Mouse (Mus musculus): Measurements from ENCODE around the gene Gja5. TPM values are rescaled to one million over a fixed set of nuclear protein-coding genes. Genes with fewer than 3 reads are reported as not detected.
"Not testable (repeated sequence)": the region's sequence is repeated elsewhere in the genome, so short reads cannot be mapped to it uniquely, and the experiment has no call there.

The Gja5 gene
- total RNA-seq, 1 experiment from 2014 or later: 0.05 TPM

DNA sequence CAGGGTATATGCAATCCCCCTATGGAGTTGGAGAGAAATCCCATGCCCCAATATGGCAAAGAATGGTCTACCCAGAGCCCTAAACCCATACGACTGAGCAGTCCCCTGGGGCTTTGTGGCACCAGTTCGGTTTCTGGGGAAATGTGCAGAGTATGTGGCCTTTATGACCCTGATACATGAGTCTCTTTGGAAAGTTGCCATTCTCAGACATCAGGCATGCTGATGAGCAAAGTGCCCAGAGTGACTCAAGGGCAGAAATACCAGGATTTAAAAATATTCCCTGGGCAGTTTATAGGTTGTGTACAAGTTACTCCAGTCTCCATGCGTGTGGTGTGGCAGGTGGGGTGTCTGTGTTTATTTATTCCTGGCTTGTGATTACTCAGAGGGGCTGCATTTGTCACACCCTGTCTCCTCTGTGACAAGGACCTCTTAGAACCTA lies 102.5 kb downstream of the Gja5 start:
- ATAC-seq (replicated peaks; ENCODE audit: low read depth, poor library complexity, severe bottlenecking): no peak

DNA sequence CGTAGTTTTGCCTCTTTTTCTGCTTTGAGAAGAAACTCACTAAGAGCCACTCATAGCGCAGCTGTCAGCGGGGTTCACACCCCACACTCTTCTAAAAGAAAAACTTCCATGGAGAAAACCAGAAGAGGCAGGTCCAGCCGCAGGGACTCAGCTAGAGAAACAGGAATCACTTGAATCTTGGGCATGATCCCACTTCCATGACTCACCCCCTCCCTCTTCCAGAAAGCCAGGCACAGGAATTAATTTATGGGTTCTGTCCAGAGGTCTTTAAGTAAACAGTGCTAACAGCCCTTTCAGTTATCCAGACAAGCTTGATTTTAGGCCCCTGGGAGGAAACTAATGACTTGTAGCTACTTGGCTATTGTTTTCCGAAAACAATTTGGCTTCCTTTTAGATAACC lies 120.7 kb downstream of the Gja5 start:
- ATAC-seq (replicated peaks; ENCODE audit: low read depth, poor library complexity, severe bottlenecking): no peak

DNA sequence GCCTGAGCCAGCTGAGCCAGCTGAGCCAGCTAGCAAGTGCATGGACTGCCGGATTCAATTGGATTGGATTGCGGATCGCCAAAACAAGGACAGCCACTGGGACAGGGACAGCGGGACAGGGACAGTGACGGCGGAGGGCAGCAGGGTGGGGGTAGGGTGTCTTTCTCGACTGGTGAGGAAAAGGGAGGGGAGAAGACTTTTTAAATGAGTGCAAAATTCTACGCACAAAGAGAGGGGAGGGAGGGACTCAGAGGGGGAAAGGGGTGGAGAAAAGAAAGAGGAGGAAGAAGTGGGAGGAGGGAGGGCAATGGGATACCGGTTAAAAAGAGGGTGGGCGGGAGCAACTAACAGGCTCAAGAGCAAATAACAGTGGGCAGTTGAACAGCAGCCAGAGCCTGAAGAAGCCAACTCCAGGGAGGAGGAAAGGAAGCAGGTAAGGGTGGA lies 127.6 kb downstream of the Gja5 start:
- ATAC-seq (replicated peaks; ENCODE audit: low read depth, poor library complexity, severe bottlenecking): 0 out of 2 replicates have a peak, but pooled peaks have one; percentile 18

DNA sequence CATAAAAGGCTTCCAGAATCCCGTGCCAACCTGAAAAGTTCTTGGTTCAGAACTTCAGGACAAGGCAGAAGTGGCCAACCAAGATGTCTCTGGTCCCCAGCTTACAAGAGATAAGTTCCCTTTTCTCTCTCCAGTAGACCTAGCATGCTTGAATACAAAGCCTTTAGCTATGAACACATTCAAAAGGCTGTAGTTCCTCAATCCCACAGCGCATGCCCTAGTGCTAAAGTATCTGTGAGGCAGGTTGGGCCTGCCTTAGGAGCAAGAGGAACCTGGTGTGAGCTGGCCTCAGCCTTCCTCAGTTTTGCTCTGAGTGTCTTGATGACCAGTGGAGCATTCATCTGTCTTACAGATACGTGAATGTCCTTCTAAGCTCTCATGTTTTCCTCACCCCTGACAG lies 131.1 kb downstream of the Gja5 start:
- peak; percentile 76 for ATAC-seq (replicated peaks; ENCODE audit: low read depth, poor library complexity, severe bottlenecking)

DNA sequence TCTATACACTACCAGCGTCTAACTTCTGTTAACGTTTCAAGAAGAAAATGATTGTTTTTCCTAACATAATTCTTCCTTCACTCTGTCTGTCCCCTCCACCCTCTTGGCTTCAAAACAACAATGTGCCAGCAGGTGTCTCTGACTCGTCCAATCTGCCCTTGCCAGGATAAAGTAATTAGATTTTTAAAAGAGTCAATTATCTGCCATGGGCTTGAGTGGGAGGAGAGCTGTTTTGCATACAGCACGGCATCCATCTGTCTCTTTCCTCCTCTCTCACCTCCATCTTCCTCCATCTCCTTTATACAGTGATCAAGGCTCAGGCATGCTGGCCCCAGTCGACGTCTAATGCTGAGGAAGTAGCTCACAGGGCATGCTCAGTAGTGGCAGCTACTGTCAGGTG lies 132.6 kb downstream of the Gja5 start:
- no peak for ATAC-seq (replicated peaks; ENCODE audit: low read depth, poor library complexity, severe bottlenecking)

DNA sequence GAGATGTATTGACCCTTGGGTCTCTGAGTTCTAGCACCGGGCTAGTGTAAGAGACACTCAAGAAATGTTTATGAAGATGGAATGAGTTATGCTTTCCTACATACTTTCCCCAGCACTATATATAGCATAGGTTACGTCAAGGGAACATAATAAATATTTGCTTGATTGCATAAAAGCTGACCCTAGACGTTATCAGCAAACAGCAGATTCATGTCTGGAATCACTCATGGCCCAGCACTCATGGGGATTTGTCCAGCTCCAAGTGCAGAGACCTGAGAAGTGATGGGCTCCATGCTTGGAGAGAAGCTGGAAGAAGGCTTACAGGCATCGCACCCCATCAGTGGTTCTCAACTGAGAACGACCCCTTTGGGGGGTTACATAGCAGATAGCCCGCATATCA lies 135.2 kb downstream of the Gja5 start:
- no peak for ATAC-seq (replicated peaks; ENCODE audit: low read depth, poor library complexity, severe bottlenecking)

DNA sequence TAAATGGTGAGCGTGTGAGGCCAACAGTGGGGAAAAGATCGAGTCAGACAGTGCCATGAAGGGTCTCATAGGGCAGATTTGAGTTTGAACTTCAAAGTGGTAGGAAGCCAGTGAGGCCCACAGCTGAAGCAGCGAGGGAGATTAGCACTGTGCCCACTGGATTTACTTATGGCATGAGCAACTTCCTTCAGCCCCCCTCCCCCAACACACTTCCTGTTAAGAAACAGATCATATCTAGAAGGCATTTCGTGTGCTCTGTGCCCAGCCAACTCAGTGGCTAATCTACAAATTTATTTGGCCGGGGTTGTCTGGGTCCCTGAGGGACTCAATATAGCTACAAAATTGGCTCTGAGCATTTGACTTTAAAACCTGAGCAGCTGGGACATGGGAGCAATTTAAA lies 139.7 kb downstream of the Gja5 start:
- peak; percentile 63 for ATAC-seq (replicated peaks; ENCODE audit: low read depth, poor library complexity, severe bottlenecking)

DNA sequence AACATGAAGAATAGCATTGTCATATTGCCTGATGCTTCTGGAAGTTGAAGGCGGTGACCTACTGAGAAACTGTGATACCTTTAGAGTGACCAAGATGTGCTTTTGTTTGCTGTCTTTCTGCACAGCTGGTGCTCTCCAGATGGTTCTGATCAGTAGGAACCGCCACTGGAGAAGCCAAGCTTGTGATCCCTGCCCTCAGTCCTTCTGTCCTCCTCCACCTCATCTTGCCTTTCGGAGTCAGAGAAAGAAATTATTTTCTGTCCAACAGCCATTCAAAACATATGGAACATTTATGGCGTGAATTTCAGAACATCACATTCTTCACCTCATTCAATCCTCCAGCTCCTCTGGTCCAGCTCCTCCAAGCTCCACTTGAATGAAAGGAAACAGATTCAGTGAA lies 143.3 kb downstream of the Gja5 start:
- ATAC-seq (replicated peaks; ENCODE audit: low read depth, poor library complexity, severe bottlenecking): no peak

DNA sequence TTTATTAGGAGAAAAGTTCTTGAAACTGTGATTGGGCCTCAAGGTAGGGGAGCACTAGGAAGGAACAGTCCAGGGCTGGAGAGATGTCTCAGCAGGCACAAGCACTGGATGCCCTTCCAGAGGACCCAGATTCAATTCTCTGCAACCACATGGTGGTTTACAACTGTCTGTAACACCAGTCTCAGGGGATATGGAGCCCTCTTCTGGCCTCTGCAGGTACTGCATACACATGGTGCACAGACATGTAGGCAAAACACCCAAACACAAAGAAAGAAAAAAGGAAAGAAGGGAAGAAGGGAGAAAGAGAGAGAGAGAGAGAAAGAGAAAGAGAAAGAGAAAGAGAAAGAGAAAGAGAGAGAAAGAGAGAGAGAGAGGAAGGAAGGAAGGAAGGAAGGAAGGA lies 143.9 kb downstream of the Gja5 start:
- no peak for ATAC-seq (replicated peaks; ENCODE audit: low read depth, poor library complexity, severe bottlenecking)

DNA sequence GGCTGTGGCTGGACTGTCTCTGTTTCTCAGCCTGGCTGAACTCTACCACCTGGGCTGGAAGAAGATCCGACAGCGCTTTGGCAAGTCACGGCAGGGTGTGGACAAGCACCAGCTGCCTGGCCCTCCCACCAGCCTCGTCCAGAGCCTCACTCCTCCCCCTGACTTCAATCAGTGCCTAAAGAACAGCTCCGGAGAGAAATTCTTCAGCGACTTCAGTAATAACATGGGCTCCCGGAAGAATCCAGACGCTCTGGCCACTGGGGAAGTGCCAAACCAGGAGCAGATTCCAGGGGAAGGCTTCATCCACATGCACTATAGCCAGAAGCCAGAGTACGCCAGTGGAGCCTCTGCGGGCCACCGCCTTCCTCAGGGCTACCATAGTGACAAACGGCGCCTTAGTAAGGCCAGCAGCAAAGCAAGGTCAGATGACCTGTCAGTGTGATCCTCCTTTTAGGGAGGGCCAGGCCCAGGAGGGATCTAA lies 146.8 kb downstream of the Gja5 start:
- ATAC-seq (replicated peaks; ENCODE audit: low read depth, poor library complexity, severe bottlenecking): no peak

DNA sequence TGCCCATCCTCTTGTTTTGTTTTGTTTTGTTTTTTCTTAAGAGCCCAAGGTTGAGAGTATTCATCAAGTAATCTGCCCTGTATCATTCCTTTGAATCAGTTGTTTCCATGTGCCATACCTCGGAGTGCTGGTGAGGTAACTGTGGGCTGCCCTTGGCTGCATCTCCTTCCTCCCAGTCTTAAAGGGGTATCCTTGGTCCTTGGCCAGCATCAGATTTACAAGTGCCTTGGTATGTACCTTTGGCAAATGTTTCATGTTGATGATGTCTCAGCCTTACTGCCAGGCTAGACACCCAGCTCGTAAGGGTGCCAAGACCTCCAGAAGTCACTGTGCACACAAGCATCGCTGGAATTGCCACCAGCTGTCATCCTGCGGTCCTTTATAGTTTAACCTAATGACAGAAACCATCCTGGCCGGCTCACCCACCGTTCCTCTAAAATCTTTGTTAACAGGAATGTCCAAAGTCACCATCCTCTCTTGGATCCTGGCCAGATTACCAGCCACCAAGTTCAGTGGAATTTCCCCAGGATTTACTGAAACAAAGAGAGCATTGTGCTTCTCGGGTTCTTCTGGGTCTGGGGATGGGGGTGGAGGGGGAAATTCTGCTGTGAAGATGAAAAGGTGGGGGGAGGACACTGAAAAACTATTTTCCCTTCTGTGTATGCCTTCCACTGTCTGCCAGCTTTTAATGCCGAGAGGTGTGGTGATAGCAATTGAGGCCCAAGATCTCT lies 147.7 kb downstream of the Gja5 start:
- ATAC-seq (replicated peaks; ENCODE audit: low read depth, poor library complexity, severe bottlenecking): no peak

DNA sequence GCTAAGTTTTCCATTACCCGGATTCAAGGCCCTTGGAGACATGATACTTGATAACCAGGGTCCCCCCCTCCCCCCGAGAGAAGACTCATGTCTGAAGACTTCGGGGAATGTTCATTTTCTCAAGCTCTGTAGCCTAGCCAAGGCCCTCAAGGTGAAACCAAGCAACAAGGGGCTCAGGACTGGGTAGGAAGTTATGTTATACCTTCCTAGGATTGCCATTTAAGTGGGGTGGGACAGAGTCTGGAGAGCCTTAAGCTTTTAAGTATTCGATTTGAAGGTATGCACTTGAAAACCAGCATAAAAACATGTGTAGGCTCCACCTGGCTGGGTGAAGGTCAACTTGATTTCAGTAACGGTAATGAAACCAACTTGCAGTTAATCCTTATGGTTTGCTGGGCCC lies 154.2 kb downstream of the Gja5 start:
- ATAC-seq (replicated peaks; ENCODE audit: low read depth, poor library complexity, severe bottlenecking): no peak

DNA sequence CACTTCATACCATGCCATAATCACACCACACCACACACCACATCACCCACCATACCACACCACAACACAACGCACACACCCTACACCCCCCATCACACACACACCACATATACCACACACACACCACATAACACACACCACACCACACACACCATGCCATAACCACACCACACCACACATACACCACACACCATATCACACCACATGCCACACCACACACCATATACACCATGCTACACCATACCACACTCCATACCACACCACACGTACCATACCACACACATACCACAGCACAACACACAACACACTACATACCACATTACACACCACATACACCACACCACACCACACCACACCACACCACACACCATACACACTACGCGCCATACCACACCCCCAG lies 155.6 kb downstream of the Gja5 start:
- ATAC-seq (replicated peaks; ENCODE audit: low read depth, poor library complexity, severe bottlenecking): no peak

DNA sequence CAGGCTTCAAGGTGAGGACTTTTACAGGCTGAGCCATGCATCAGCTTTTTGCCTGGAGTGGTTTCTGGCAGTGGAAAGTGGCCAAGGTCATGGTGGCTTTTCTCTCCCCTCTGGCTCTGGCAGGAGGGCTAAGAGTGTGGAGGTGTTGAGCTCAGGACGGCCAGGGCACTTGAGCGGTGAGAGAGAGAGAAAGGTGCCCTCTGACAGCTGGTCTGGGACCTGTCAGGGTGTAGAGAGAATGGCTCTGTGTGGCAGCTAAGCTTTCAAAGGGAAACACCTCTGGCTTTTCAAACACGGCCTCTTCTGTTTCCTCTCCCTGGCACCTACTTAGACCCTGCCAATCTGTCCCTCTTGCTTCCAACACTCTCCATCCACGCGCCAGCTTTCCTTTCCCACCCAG lies 158.3 kb downstream of the Gja5 start:
- ATAC-seq (replicated peaks; ENCODE audit: low read depth, poor library complexity, severe bottlenecking): no peak

DNA sequence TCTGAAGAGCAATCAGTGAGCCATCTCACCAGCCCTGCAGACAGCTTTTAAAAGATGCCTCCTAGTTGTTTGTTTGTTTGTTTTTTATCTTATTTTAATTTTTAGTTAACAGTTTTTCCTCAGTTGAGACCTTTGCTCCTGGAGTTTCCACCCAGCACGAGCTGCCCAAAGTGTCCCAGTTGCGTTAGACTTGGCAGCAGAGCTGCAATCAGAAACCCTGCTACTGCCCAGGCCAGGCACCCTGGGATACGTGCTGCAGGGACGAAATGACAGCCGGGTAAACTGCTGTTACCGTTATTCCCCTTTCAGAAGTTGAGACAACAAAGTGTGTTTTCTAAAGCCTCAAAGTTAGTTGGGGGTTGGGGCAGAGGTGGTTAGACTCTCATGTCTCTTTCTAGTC lies 159.6 kb downstream of the Gja5 start:
- no peak for ATAC-seq (replicated peaks; ENCODE audit: low read depth, poor library complexity, severe bottlenecking)

DNA sequence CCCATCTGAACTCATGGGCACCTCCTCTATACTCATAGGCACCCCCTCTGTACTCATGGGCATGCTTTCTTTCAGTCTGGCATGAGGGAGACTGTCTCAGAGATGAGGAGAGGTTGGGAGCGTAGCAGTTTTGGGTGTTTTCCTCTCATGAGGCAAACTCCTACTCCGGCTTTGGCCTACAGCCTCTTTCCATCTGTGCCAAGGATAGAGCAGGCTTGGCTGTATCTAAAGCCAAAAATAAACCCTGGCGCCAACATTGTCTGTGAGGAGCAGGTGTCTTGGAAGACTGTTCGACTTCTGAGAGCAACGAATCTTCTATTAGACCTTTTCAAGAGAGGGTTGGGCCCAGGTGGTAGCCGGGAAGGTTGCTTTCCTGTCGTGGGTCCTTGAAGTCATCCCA lies 165.1 kb downstream of the Gja5 start:
- ATAC-seq (replicated peaks; ENCODE audit: low read depth, poor library complexity, severe bottlenecking): not testable (repeated sequence)

DNA sequence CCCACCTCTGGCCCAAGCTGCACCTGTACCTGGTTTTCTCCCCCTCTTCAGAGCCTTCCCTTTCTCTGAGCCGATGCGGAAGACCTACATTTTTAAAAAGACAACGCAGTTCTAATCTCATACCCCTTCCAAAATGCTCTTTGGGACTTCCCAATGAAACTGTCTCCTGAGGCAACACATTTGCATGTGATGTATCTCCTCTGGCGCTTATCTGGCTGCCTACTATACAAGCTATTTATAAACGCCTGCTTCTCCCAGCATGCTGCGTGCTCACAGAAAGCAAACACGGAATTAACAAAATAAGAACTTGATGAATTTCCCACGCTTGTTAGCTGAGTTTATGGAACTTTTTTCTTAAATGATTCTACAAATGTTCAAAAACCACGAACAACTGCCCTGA lies 167.4 kb downstream of the Gja5 start:
- not testable (repeated sequence) for ATAC-seq (replicated peaks; ENCODE audit: low read depth, poor library complexity, severe bottlenecking)

DNA sequence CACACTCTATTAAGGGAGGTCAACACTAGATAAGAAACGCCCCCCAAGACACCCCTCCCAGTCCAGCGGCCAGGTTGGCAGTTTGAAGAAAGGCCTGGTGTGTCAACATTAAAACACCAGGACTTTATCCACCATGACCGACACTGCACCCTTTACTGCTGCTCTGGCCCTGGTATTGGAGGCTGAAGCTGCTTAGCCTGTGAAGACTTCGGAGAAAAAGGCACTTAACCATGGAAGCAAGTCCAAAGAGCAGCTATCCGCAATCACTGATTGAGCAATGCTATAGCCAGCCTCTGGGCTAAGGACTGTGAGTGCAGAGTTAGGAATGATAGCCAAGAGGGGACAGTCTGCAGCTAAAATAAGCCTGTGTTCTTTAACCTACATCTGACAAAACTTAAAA lies 167.9 kb downstream of the Gja5 start:
- ATAC-seq (replicated peaks; ENCODE audit: low read depth, poor library complexity, severe bottlenecking): not testable (repeated sequence)

DNA sequence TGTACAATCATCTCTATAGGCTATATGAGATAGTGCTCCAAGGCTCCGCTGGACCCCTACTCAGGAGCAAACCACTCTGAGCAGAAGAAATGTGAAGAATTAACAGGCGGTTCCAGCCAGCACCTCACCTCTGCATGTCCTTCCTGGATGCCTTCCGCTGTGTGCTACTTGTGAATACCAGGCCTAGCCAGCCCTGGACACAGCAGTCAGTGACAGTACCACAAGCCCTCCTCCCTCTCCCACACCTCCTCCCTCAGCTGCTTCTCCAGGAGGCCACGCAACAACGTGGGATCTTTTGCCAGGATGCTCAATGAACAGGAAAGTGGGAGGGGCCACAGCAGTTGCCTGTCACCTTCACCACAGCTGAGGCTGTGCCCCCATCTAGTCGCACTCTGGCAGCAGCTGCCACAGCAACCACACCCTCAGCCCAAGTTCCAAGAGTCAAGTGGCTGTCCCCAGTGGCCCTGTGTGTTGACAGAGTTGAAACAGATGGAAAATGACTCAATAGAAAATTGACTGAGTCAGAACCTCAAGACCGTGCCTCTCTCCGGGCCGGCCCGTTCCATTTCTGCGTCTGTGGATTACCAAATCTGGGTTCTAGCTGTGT lies 171.4 kb downstream of the Gja5 start:
- peak; percentile 76 for ATAC-seq (replicated peaks; ENCODE audit: low read depth, poor library complexity, severe bottlenecking)

DNA sequence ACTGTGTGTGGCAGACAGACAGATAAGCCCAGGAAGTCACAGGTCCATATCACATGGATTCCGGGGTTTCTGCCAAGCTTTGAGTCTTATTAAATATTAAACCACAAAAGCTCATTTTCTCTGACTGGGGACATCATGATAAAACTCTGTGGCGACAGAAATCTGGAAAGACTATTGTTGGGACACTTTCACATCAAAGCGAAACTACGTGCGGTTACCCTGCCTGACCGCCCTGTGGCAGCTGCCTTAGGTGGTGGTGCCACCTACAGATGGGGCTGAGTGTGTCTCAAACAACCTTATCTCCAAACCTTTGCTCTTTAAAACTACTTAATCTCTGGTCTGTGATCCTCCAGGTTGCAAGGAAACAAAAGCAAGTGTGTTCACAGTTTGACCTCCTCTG lies 171.9 kb downstream of the Gja5 start:
- peak; percentile 88 for ATAC-seq (replicated peaks; ENCODE audit: low read depth, poor library complexity, severe bottlenecking)

DNA sequence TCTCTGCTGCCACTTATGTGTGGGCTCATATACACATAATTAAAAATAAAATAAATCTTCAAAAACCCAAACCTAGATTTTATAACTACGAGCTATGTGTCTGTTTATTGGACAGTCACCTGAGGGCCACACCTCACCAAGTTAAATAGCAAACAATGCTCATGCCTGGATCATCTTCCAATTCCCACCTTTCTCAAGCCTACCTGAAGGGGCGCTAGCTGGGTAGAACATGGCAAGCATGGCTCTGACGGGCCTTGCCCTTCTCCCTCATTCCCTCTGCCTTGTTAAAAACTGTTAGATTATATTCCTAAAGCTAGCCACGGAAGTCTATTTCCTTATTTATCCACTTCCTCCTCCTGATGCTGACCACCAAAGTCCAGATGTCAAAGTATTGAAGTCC lies 173.9 kb downstream of the Gja5 start:
- no peak for ATAC-seq (replicated peaks; ENCODE audit: low read depth, poor library complexity, severe bottlenecking)

DNA sequence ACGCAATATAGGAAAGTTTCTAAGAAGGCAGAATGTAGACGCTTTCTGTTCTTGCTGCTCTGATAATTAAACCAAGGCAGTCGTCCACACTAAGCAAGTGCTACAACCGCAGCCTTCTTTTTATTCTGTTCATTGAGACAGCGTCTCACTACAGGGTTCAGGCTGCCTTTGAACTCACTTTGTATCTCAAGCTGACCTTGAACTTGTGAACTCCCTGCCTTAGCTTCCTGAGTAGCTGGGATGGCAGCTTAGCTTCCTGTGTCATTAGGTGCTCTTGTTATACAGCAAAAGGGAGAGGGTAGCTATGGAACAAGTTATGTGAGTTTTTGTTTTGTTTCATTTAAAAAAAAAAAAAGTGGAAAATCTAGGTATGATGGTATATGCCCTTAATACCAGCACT lies 177.7 kb downstream of the Gja5 start:
- ATAC-seq (replicated peaks; ENCODE audit: low read depth, poor library complexity, severe bottlenecking): no peak

All from common myeloid progenitor, adult 5-6 weeks (primary cell).